In the genomic region with DNA sequence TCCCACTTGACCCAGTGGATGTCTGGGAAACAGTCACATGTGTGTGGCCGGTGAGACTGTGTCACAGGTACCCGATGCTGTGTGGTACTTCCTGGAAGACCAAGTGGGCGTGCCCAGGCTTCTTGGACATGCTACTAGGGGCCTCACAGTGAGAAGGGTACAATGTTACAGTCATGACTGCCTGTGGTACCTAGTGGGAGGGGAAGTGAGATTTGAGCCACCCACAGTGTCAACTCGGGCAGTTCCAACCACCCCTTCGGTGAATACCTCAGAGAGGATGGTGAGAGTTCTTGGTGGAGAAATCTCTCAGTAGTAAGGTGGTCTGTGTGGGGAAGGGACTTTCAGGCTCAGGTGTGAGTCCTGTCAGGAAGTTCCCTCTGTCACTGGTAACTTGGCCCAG, we compare ENCODE assay signal across 13 mouse cellular contexts.
"Had no signal": no experiment of that assay in that cellular context is flagged by ENCODE, and none has a peak within 500 bp of the region (broad histone marks: within the 10 kb centered on the region; RNA-seq: fewer than 3 reads in every experiment).

No protein-coding gene starts in this region.

- H3K4me2 ChIP-seq: intestine, embryonic 15.5 days; limb, embryonic 13.5 days; midbrain, embryonic 13.5 days; neural tube, embryonic 12.5 days had no signal

- H3K27me3 ChIP-seq: intestine, embryonic 15.5 days; neural tube, embryonic 12.5 days had no signal

- H3K4me1 ChIP-seq: intestine, embryonic 15.5 days had no signal

- H3K9me3 ChIP-seq: intestine, embryonic 15.5 days; limb, embryonic 13.5 days; midbrain, embryonic 13.5 days; neural tube, embryonic 12.5 days had no signal

- H3K9ac ChIP-seq: intestine, embryonic 15.5 days; limb, embryonic 13.5 days; liver, embryonic 14.5 days; midbrain, embryonic 13.5 days; neural tube, embryonic 12.5 days had no signal

- H3K27ac ChIP-seq: intestine, embryonic 15.5 days; kidney, postnatal 0 days; limb, embryonic 13.5 days; liver, embryonic 14.5 days; midbrain, embryonic 13.5 days; neural tube, embryonic 12.5 days had no signal

- DNase-seq: kidney, adult 2 months; kidney, postnatal 36 days; layer of hippocampus, adult 9-11 months; layer of hippocampus, postnatal 36 days; left cerebral cortex, postnatal 4 days; lung, adult 18-20 months had no signal

- H3K36me3 ChIP-seq: intestine, embryonic 15.5 days; limb, embryonic 13.5 days; midbrain, embryonic 13.5 days; neural tube, embryonic 12.5 days had no signal

- ATAC-seq: intestine, embryonic 15.5 days; midbrain, embryonic 13.5 days had no signal

- H3K4me3 ChIP-seq: intestine, embryonic 15.5 days; limb, embryonic 13.5 days; midbrain, embryonic 13.5 days; myocyte; neural tube, embryonic 12.5 days had no signal
